Mouse (Mus musculus): ENCODE results near the gene Jdp2.

Jdp2 gene

GRCm38 (mm10) chr12:85598611-85599477, at the start of gene Jdp2:
Jdp2 (plus strand) TSS chr12:85599027.
- no peak for DNase-seq (ENCODE audit: low read depth, low spot score)

DNA sequence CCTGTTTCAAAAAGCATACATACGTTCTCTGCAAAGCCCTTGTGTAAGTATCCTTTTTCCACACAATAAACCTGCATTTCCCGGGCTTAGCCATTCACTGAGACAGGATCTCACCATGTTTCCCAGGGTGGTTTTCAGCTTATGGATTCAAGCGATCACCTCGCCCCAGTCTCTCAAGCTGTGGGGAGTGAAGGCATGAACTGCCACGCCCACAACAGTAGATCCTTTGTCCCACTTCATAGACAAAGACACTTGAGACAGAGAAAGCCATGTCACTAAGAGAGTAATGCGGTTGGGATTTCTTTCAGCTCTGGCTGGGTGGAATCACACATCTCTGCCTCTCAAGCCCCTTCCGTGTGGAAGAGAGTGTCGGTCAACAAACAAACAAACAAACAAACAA, 49.2 kb upstream of the Jdp2 start:
- no peak for DNase-seq (ENCODE audit: low read depth, low spot score)

DNA sequence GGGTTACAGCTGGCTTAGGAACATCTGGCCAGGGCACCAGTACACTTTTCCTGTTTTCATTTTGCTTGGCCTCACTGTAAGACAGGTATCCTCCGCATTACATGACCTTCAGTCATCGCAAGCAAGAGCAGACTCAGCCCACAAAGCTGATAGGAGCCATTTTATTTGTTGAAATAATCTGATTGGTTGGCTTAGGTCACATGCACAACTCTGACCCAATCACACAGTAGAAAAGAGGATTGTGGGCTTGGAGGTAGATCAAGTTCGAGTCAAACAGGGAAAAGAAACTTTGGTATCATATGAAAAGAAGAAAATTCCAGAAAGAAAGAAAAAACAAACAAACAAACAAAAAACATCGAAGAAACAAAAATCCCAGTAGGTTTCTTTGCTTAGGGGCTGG, 48.4 kb upstream of the Jdp2 start:
- DNase-seq (ENCODE audit: low read depth, low spot score), result no peak

DNA sequence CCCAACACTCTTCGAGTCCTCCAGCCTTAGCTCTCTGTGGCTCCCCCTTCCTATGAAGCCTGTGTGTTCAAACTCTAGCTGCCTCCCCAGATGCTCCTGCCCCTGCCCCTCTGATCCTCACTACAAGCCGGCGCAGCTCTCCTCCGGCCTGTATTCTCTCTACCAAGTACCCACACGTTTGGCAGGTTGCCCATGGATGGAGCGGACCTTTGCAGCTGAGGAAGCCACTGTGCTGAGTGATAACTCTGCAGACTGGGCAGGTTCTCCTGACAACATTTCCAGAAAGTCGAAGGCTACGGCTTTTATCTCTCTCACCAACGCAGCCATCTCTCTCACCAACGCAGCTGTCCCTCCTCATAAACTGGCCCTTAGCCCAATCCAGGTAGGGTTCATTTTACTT, 39.5 kb upstream of the Jdp2 start:
- no peak for DNase-seq (ENCODE audit: low read depth, low spot score)

GRCm38 (mm10) chr12:85565441-85565840, 33.4 kb upstream of the Jdp2 start:
- DNase-seq (ENCODE audit: low read depth, low spot score), result no peak

DNA sequence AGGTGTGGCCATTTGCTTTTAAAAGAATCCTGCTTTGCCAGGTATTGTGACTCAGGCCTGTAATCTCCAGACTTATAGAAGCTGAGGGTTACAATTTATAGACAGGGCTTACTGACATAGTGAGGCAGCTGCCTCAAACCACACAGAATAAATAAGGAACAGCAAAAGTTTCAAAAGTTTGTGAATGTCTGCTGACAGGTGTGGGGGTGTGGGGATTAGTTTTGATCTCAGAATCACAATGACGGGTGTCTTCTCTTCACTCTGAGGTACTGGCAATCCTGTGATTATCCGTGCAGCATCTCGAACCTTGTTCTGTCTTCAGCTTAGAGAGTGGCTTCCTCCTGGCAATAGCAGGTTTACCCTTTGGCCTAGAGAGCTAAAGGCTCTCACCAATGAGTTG, 30.5 kb upstream of the Jdp2 start:
- DNase-seq (ENCODE audit: low read depth, low spot score), result no peak

GRCm38 (mm10) chr12:85569393-85570157, 29.3 kb upstream of the Jdp2 start:
- DNase-seq (ENCODE audit: low read depth, low spot score), result no peak

DNA sequence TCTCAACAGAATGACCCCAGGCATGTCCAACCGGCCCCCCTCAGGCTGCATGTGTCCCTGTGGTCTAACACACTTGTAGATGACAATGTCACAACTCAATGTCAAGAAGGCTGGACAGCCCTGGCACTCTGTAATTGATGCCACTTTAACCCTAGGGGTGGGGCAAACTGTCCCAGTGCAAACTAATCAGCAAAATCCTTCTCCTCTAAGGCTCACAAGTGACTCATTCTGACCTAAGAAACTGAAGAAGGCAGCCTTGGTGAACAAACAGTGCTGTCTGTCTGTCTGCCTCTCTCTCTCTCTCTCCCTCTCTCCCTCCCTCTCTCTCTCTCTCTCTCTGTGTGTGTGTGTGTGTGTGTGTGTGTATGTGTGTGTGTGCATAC, 28.7 kb upstream of the Jdp2 start:
- DNase-seq (ENCODE audit: low read depth, low spot score), result no peak

DNA sequence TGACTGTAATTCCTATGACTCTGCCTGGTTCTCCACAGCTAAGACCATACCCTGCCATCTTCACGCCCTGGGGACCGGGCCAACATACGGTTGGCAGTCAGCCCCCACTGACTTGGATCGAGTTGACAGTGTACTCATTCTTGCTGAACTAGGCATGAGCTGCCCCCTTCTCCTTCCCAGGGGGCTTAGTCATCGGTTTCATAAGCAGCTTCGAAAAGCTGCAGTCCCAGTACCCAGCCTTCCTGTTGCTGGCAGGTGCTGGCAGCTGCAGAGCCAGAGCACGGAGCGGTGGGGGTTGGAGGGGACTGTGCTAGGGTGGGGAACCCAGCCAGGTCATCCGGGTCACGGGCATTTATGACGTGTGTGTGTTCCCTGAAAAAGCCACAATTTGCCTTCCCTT, 27.5 kb upstream of the Jdp2 start:
- DNase-seq (ENCODE audit: low read depth, low spot score), result peak; percentile 24

DNA sequence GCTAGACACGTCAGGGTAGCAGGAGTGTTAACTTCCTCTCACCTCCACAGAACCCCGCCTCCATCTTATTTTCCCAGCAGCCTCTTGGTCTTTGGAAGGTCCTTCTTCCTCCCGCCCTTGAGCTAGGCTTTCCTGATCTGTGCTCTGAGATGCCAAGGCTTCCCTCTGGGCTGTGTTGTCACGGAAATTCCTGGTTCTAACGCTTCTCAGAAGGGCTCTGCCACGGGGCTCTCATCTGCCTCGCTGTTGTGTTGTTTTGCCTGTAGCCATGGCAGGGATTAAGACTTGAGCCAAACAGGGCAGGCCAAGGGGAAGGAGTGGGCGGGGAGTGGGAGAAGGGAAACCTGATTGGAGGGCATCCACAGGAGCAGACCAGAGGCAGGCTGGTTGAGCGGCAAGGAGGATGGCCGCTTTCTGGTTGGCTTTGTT, 26.8 kb upstream of the Jdp2 start:
- peak; percentile 40 for DNase-seq (ENCODE audit: low read depth, low spot score)

DNA sequence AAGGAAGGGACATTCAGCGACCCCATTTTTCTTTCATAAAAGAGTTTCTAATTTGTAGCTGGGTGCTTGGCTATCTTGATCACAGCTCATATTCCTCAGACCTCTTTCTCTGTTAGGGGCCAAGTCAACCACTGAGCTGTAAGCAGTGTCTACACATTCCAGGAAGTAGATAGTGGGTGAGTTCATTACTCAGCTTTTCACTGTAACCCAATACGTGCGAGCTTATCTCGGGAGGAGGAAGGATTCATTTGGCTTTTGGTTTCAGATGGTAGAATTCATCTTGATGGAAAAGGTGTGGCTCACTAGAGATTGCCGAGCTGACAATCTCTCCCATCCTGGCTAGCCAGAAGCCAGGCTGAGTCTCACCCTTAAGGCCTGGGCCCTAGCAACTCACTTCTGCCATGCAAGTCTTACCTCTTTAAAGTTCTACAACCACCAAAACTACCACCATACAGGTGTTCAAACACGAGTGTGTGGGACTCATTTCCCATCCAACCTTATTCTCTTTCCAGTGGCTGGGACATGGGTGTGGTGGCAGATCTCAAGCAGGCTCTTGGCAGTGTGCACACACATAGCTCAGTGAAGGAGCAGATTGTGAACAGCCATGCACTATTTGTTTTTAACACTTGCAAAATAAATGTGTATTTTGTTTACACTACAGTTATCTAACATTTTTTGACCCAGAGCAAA, 23.9 kb upstream of the Jdp2 start:
- no peak for DNase-seq (ENCODE audit: low read depth, low spot score)

DNA sequence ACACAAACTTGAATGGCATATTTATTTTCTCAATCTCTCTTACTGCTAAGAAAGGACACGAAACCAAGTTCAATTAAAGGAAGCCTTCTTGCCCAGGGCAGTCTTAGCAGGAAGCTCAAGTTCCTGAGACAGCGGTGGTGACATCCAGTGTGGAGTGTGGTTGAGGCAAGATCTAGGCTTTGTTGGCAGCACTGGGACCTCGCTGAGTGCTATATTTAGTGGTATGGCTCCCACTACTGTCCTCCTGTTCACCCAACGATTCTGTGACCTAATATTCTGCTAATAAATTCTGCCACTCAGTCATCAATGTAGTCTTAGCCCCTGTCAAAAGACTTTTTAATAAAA, 23.4 kb upstream of the Jdp2 start:
- no peak for DNase-seq (ENCODE audit: low read depth, low spot score)

- no peak for DNase-seq (ENCODE audit: low read depth, low spot score)
Observed at GRCm38 (mm10) chr12:85581261-85582066, 17.4 kb upstream of the Jdp2 start.

GRCm38 (mm10) chr12:85582067-85582316, 16.8 kb upstream of the Jdp2 start:
- no peak for DNase-seq (ENCODE audit: low read depth, low spot score)

DNA sequence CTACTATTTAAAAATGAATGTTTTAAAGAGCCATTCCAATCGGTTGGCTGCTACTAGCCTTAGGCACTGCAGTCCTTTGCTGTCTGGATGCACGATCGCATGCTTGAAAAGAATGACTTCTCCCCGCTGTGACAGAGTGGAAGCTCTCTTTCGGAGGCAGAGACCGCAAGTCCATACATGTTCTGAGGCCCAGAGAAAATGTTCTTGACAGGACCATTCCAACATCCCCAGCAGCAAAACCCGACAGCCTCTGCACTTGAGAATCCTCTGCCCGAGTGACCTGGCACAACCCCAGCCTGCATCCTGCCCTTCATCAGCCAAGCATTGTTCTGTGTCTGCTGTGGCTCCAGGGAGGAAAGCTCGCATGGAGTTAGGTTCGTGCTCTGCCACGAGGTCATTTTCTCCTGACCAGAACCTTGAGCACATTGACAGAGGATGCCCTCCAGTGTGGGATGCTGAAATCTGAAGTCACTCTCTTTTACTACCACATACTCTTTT, 13.0 kb upstream of the Jdp2 start:
- DNase-seq (ENCODE audit: low read depth, low spot score), result no peak

DNA sequence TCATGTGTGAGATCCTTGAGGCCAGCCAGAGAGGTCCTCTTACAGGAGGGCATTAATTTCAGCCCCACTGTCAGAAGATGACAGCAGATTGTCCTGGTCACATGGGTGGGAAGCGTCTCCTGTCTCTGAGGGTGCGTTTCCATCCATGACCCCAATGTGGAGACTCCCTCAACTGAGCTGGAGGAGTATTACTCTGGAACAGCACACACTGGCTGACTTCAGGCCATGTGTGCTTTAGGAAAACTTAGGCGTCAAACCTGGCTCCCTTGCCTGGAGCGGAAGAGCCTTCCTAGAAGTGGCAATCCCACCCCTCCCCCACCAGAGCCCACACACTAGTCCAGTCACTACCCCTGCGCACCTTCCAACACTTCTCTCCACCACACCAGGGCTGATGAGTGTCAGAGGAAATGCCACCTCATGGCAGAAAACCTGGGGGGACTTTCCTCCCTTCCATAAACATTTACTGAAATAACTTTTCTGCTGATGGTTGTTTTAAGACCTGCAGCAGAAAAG, 8.9 kb upstream of the Jdp2 start:
- DNase-seq (ENCODE audit: low read depth, low spot score), result no peak

DNA sequence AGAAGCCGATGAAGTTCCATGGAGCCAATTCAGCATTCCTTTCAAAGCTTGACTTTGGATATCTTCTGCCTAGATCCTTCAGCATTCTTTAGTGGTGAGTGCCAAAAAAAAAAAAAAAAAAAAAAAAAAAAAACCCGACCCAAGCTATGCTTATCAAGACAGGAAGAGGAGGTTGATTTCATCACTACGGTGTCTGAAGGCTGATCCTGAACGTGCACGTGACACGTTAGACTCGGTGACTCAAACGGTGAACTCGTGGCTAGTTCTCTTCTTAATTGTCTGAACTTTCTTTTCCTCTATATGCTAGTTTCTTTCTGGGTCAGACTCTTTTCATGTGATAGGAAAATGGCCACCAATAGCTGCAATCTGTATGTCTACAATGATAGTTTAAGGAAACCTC, 5.9 kb upstream of the Jdp2 start:
- DNase-seq (ENCODE audit: low read depth, low spot score), result no peak

- DNase-seq (ENCODE audit: low read depth, low spot score), result no peak
Observed at GRCm38 (mm10) chr12:85594390-85594789, 4.4 kb upstream of the Jdp2 start.

DNA sequence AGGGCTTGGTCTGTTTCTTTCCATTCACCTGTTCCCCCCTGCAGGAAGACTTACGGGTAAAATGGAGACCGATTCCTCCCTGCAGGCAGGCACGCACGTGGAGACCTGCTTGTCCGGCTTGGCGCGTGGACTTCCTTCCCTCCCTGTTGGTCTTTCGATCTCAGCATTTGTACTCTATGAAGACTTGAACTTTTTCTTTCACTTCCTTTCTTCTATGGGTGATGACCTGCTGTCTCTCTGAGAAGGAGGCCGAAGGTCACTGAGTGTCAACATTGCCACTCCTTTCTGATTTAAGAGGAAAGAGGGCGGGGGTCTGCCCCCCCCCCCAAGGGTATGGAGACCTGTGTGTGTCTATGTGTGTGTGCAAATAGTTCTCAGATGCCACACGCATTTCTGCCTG, 774 bp upstream of the Jdp2 start:
- no peak for DNase-seq (ENCODE audit: low read depth, low spot score)

GRCm38 (mm10) chr12:85599478-85600152, 788 bp downstream of the Jdp2 start:
- no peak for DNase-seq (ENCODE audit: low read depth, low spot score)

DNA sequence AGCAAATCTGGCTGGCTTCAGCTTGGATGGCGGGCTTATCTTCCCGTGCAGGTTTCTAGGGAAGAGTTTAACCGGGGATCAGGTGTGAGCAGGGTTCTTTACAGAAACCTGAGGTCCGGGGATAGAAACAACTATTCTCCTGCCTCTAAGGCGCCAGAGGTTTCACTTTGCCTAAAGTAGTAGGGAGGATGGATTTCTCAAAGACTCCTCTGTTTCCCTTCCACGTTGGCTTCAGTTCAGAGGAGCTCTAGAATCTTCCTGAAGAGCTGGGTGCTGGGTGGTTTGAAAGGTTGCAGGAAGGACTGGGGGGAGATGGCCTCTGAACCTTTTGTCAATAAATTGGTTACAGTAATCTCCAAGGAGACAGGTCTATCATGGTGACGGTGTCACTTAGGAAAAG, 1.8 kb downstream of the Jdp2 start:
- DNase-seq (ENCODE audit: low read depth, low spot score), result no peak
